Mouse (Mus musculus): ENCODE measurements around the gene Svs6. TPM values are rescaled to one million over a fixed set of nuclear protein-coding genes. Genes with fewer than 3 reads are reported as not detected.
"Not testable (repeated sequence)": the region's sequence is repeated elsewhere in the genome, so short reads cannot be mapped to it uniquely, and the experiment has no call there.

Svs6 gene
- not detected in 2 replicates for polyA plus RNA-seq (2016; fragmentation: Nextera tagmentation; extraction: Ambion mirVana)

DNA sequence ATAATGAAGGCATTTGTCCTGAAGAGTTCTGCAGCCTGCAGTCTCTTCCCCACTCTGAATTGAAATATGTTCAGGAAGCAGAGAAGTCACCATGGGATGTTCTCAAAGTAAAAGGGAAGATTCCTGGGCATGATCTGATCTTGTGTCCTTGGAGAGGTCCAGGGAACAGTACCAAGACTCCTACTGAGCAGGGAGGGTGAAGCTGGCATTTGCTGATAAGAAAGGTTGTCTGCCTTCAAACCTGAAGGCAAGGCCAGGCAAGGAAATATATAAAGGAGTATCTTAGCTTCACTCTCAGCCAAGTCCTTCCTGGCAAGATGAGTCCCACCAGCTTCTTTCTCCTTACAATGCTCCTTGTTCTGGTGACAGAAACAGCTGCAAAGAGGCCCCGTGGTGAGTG lies at the start of gene Svs6:
Svs6 (plus strand) TSS at position 301 of the 400 bp plus-strand sequence.
- H3K36me3 ChIP-seq; H3K4me1 ChIP-seq; H3K27ac ChIP-seq; ATAC-seq (ENCODE audit: low FRiP score, low read depth); H3K4me3 ChIP-seq; H3K4me2 ChIP-seq (replicated peaks); H3K9ac ChIP-seq; H3K27me3 ChIP-seq (replicated peaks); H3K9me3 ChIP-seq: not testable (repeated sequence)
- WGBS: 76% methylated on average over 1 of the region's 1 CpGs

GRCm38 (mm10) chr2:164278359-164278758 lies 38.2 kb upstream of the Svs6 start, which contains the start of gene Svs4:
Svs4 (minus strand) TSS chr2:164278459.
- H3K27ac ChIP-seq: no peak within 1 kb of the TSS
- no peaks in the 10 kb centered on the region for H3K27me3 ChIP-seq (replicated peaks)
- H3K4me1 ChIP-seq: no peaks in the 10 kb centered on the region
- H3K4me3 ChIP-seq: no peak within 1 kb of the TSS
- no peaks in the 10 kb centered on the region for H3K9me3 ChIP-seq
- H3K36me3 ChIP-seq: no peaks in the 10 kb centered on the region
- H3K4me2 ChIP-seq (replicated peaks): no peak within 1 kb of the TSS
- 96% methylated on average over 4 of the region's 4 CpGs for WGBS
- no peak for ATAC-seq (ENCODE audit: low FRiP score, low read depth)
- H3K9ac ChIP-seq: no peak within 1 kb of the TSS

DNA sequence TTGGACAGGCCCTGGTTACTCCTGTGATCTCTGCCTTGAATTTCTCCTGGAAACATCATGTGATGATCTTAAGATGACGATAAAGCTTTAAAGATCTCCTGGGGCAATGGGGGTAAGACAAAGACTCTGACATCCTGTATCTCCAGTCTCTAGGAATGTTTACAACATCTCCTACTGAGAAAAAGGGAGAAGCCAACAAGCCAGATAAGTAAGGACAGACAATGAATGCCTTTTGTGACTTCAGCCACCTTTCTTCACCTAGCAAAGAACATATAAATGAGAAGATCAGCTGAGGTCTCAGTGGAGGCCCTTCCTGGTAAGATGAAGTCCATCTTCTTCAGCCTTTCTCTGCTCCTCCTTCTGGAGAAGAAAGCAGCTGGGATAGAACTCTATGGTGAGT lies 27.6 kb upstream of the Svs6 start, which contains the start of gene Svs3a:
Svs3a (plus strand) TSS at position 301 of the 400 bp plus-strand sequence.
- not testable (repeated sequence) for H3K9me3 ChIP-seq; H3K4me2 ChIP-seq (replicated peaks); H3K36me3 ChIP-seq; H3K4me3 ChIP-seq; H3K9ac ChIP-seq; H3K4me1 ChIP-seq; H3K27ac ChIP-seq; H3K27me3 ChIP-seq (replicated peaks); ATAC-seq (ENCODE audit: low FRiP score, low read depth)
- WGBS: 36% methylated on average over 1 of the region's 1 CpGs

GRCm38 (mm10) chr2:164312599-164312998 lies 4.0 kb upstream of the Svs6 start:
- WGBS: 85% methylated on average over 5 of the region's 5 CpGs

GRCm38 (mm10) chr2:164315460-164315859 lies 1.1 kb upstream of the Svs6 start:
- not testable (repeated sequence) for H3K4me1 ChIP-seq; H3K4me3 ChIP-seq; H3K4me2 ChIP-seq (replicated peaks); ATAC-seq (ENCODE audit: low FRiP score, low read depth); H3K27ac ChIP-seq; H3K9ac ChIP-seq; H3K9me3 ChIP-seq; H3K36me3 ChIP-seq; H3K27me3 ChIP-seq (replicated peaks)

More at GRCm38 (mm10) chr2:164312599-164312998, 4.0 kb upstream of the Svs6 start:
- no peak overlapping the region for H3K9ac ChIP-seq
- no peak for ATAC-seq (ENCODE audit: low FRiP score, low read depth)
- H3K9me3 ChIP-seq: no peaks in the 10 kb centered on the region
- H3K4me3 ChIP-seq: no peak overlapping the region
- no peak overlapping the region for H3K27ac ChIP-seq
- no peak overlapping the region for H3K4me2 ChIP-seq (replicated peaks)
- no peaks in the 10 kb centered on the region for H3K27me3 ChIP-seq (replicated peaks)
- no peaks in the 10 kb centered on the region for H3K4me1 ChIP-seq
- no peaks in the 10 kb centered on the region for H3K36me3 ChIP-seq

DNA sequence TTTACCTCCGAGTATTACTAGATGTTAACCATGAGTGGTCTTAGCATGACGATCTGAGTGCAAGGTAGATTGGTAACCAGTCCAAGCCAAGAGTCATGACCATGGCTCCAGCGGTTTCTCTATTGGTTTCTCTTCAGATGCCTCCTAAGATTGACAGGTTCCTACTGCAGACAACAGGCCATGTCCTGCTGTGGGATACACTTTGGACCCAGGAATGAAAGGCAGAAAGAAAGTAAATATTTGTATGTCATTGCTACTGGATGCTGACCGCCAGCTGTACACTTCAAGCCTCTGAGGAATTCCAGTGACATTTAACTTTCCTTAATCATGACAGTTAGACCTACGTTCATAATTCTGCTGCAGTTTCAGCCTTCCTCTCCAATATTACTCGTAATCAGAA lies 4.4 kb downstream of the Svs6 start:
- Histone ChIP-seq H3K27ac (no peak overlapping the region), H3K4me2 (replicated peaks) (no peak overlapping the region), H3K27me3 (replicated peaks) (no peaks in the 10 kb centered on the region), H3K9ac (no peak overlapping the region), H3K4me1 (no peaks in the 10 kb centered on the region), H3K4me3 (no peak overlapping the region), H3K36me3 (no peaks in the 10 kb centered on the region), H3K9me3 (no peaks in the 10 kb centered on the region)
- WGBS: 88% methylated on average over 6 of the region's 6 CpGs
- no peak for ATAC-seq (ENCODE audit: low FRiP score, low read depth)

GRCm38 (mm10) chr2:164332440-164332839 lies 15.9 kb downstream of the Svs6 start, which contains the start of gene Svs5:
Svs5 (plus strand) TSS chr2:164332740.
- WGBS: 81% methylated on average over 3 of the region's 3 CpGs
- not testable (repeated sequence) for H3K27ac ChIP-seq; ATAC-seq (ENCODE audit: low FRiP score, low read depth)

GRCm38 (mm10) chr2:164343732-164344131 lies 27.2 kb downstream of the Svs6 start:
- not testable (repeated sequence) for H3K9me3 ChIP-seq; H3K27ac ChIP-seq; H3K27me3 ChIP-seq (replicated peaks); H3K4me1 ChIP-seq; H3K4me3 ChIP-seq; H3K36me3 ChIP-seq; H3K9ac ChIP-seq; H3K4me2 ChIP-seq (replicated peaks); ATAC-seq (ENCODE audit: low FRiP score, low read depth)
- 87% methylated on average over 1 of the region's 1 CpGs for WGBS

More at GRCm38 (mm10) chr2:164332440-164332839, 15.9 kb downstream of the Svs6 start, which contains the start of gene Svs5:
- not testable (repeated sequence) for H3K9me3 ChIP-seq; H3K4me3 ChIP-seq; H3K9ac ChIP-seq; H3K4me2 ChIP-seq (replicated peaks); H3K4me1 ChIP-seq; H3K27me3 ChIP-seq (replicated peaks); H3K36me3 ChIP-seq

DNA sequence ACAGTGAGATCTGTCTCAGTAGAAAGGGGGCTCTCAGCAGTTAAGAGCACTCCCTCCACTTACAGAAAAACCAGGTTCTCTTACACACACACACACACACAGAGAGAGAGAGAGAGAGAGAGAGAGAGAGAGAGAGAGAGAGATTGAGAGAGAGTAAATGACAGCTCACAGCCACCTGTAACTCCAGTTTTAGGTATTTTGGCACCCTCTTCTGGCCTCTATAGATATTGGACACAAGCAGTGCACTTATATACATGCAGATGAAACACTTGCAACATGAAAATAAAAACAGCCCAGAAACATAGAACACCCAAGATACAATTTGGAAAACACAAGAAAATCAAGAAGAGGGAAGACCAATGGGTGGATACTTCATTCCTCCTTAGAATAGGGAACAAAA lies 31.1 kb downstream of the Svs6 start:
- H3K9me3 ChIP-seq; H3K9ac ChIP-seq; H3K27ac ChIP-seq; H3K27me3 ChIP-seq (replicated peaks); H3K36me3 ChIP-seq; ATAC-seq (ENCODE audit: low FRiP score, low read depth); H3K4me1 ChIP-seq; H3K4me2 ChIP-seq (replicated peaks); H3K4me3 ChIP-seq: not testable (repeated sequence)

GRCm38 (mm10) chr2:164348980-164349379 lies 32.4 kb downstream of the Svs6 start:
- H3K4me1 ChIP-seq: no peaks in the 10 kb centered on the region
- no peak overlapping the region for H3K4me3 ChIP-seq
- H3K9ac ChIP-seq: no peak overlapping the region
- no peaks in the 10 kb centered on the region for H3K27me3 ChIP-seq (replicated peaks)
- 94% methylated on average over 3 of the region's 3 CpGs for WGBS
- no peaks in the 10 kb centered on the region for H3K9me3 ChIP-seq
- no peak overlapping the region for H3K27ac ChIP-seq
- no peaks in the 10 kb centered on the region for H3K36me3 ChIP-seq
- no peak overlapping the region for H3K4me2 ChIP-seq (replicated peaks)
- ATAC-seq (ENCODE audit: low FRiP score, low read depth): no peak

- H3K27ac ChIP-seq: no peak overlapping the region
- H3K36me3 ChIP-seq: no peaks in the 10 kb centered on the region
- no peaks in the 10 kb centered on the region for H3K9me3 ChIP-seq
- H3K4me3 ChIP-seq: no peak overlapping the region
- H3K4me1 ChIP-seq: no peaks in the 10 kb centered on the region
- 89% methylated on average over 3 of the region's 3 CpGs for WGBS
- no peaks in the 10 kb centered on the region for H3K27me3 ChIP-seq (replicated peaks)
- H3K4me2 ChIP-seq (replicated peaks): no peak overlapping the region
- H3K9ac ChIP-seq: no peak overlapping the region
- ATAC-seq (ENCODE audit: low FRiP score, low read depth): no peak
These were observed 36.1 kb downstream of the Svs6 start for GRCm38 (mm10) chr2:164352697-164353096.

DNA sequence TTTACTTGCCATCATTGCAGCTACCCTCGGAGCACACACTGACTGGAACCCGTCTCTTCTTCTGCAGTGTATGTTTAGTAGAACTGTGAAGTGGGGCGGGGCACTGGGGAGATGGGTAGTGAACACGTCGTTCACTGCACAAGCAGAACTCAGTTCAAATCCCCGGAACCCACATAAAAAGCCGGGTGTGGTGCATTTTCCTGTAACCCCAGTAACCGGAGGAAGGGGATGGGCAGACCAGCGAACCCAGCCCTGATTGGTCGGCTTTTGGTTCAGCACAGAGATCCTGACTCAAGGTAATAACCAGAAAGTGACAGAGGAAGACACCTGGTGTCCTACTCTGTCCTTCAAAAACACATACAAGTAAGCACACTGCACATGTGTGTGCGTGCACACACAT lies 36.8 kb downstream of the Svs6 start:
- 92% methylated on average over 11 of the region's 11 CpGs for WGBS
- Histone ChIP-seq H3K27ac (no peak overlapping the region), H3K4me1 (no peaks in the 10 kb centered on the region), H3K9ac (no peak overlapping the region), H3K36me3 (no peaks in the 10 kb centered on the region), H3K27me3 (replicated peaks) (no peaks in the 10 kb centered on the region), H3K4me3 (no peak overlapping the region), H3K9me3 (no peaks in the 10 kb centered on the region), H3K4me2 (replicated peaks) (no peak overlapping the region)
- ATAC-seq (ENCODE audit: low FRiP score, low read depth): no peak

GRCm38 (mm10) chr2:164356177-164356967 lies 39.8 kb downstream of the Svs6 start:
- Histone ChIP-seq H3K4me3 (no peak overlapping the region), H3K4me2 (replicated peaks) (no peak overlapping the region), H3K4me1 (no peaks in the 10 kb centered on the region), H3K27ac (no peak overlapping the region), H3K27me3 (replicated peaks) (no peaks in the 10 kb centered on the region), H3K36me3 (no peaks in the 10 kb centered on the region), H3K9me3 (no peaks in the 10 kb centered on the region), H3K9ac (no peak overlapping the region)
- 81% methylated on average over 11 of the region's 11 CpGs for WGBS
- ATAC-seq (ENCODE audit: low FRiP score, low read depth): no peak
